12 mouse cellular contexts compared by ENCODE assay signal in genomic region chr15:82158243-82159035, GRCm38 (mm10). TPM values are rescaled to one million over a fixed set of nuclear protein-coding genes. Genes with fewer than 3 reads are reported as not detected.
DNase-seq lines count a peak whose midpoint lies in the region; ATAC-seq and TF ChIP-seq lines count a peak whose summit lies in the region.
"Had no signal": no experiment of that assay in that cellular context is flagged by ENCODE, and none has a peak within 500 bp of the region (broad histone marks: within the 10 kb centered on the region; RNA-seq: fewer than 3 reads in every experiment).

No protein-coding gene starts in this region.

- 0 out of 2 replicates have a peak overlapping the region, but pooled peaks have one; percentile 17 for H3K9ac ChIP-seq in forebrain, embryonic 13.5 days
- no peak overlapping the region for H3K9ac ChIP-seq in forebrain, postnatal 0 days
- H3K9ac ChIP-seq in liver, embryonic 11.5 days (ENCODE audit: low read depth, low read length): no peak overlapping the region
- H3K9ac ChIP-seq: hindbrain, embryonic 15.5 days had no signal

- 0 out of 2 replicates have a peak overlapping the region, but pooled peaks have one; percentile 2 for H3K27ac ChIP-seq in forebrain, embryonic 13.5 days
- no peak overlapping the region for H3K27ac ChIP-seq in forebrain, postnatal 0 days (ENCODE audit: low read depth, low read length)
- 0 out of 2 replicates have a peak overlapping the region, but pooled peaks have one; percentile 9 for H3K27ac ChIP-seq in liver, embryonic 11.5 days (ENCODE audit: low read depth, low read length)
- peak overlapping the region; percentile 7; the same call in 1 of the 2 replicates for H3K27ac ChIP-seq in embryonic fibroblast, embryonic 13.5 days (ENCODE audit: insufficient read depth, low read length)
- H3K27ac ChIP-seq: hindbrain, embryonic 15.5 days had no signal

- intact Hi-C loops in gastrocnemius, postnatal 36 days (cut with DNase I): no loop called here

- TF ChIP-seq CTCF in forebrain, postnatal 0 days (IDR thresholded peaks at IDR 0.05; ENCODE audit: low read depth): no peak
- no peak for TF ChIP-seq CTCF in embryonic fibroblast, embryonic 13.5 days (IDR thresholded peaks at IDR 0.05; ENCODE audit: borderline replicate concordance, insufficient read depth, low read length)

- H3K9me3 ChIP-seq in forebrain, embryonic 13.5 days (replicated peaks): no peaks in the 10 kb centered on the region
- no peaks in the 10 kb centered on the region for H3K9me3 ChIP-seq in forebrain, postnatal 0 days (ENCODE audit: low read length)
- H3K9me3 ChIP-seq in liver, embryonic 11.5 days (ENCODE audit: control insufficient read depth, low read length): no peaks in the 10 kb centered on the region
- H3K9me3 ChIP-seq: hindbrain, embryonic 15.5 days; megakaryocyte, embryonic 14.5 days had no signal

- no peak overlapping the region for H3K4me3 ChIP-seq in forebrain, embryonic 13.5 days
- no peak overlapping the region for H3K4me3 ChIP-seq in forebrain, postnatal 0 days (ENCODE audit: low read depth, low read length)
- H3K4me3 ChIP-seq in liver, embryonic 11.5 days (ENCODE audit: low read depth, low read length): no peak overlapping the region
- H3K4me3 ChIP-seq in embryonic fibroblast, embryonic 13.5 days (ENCODE audit: insufficient read depth, low read length): no peak overlapping the region
- H3K4me3 ChIP-seq: hindbrain, embryonic 15.5 days; megakaryocyte, embryonic 14.5 days had no signal

- WGBS in forebrain, embryonic 13.5 days: 79% methylated on average over 17 of the region's 17 CpGs
- 70% methylated on average over 17 of the region's 17 CpGs for WGBS in forebrain, postnatal 0 days
- WGBS in liver, embryonic 11.5 days: 71% methylated on average over 17 of the region's 17 CpGs

- H3K4me1 ChIP-seq in forebrain, embryonic 13.5 days: peaks cover 24% of the 10 kb centered on the region
- no peaks in the 10 kb centered on the region for H3K4me1 ChIP-seq in forebrain, postnatal 0 days (ENCODE audit: insufficient read depth)
- peaks cover 49% of the 10 kb centered on the region for H3K4me1 ChIP-seq in liver, embryonic 11.5 days (replicated peaks; ENCODE audit: control insufficient read depth, insufficient read depth, low read length)
- H3K4me1 ChIP-seq in embryonic fibroblast, embryonic 13.5 days (ENCODE audit: control insufficient read depth, insufficient read depth, low read length): peaks cover 32% of the 10 kb centered on the region

- no peak for TF ChIP-seq POLR2A in embryonic fibroblast, embryonic 13.5 days (IDR thresholded peaks at IDR 0.05; ENCODE audit: low read depth, low read length)

- no peak for ATAC-seq in forebrain, embryonic 13.5 days
- ATAC-seq in forebrain, postnatal 0 days: no peak
- no peak for ATAC-seq in liver, embryonic 11.5 days (replicated peaks; ENCODE audit: low FRiP score)

- DNase-seq in forebrain, postnatal 0 days: no peak
- no peak for DNase-seq in liver, embryonic 11.5 days (ENCODE audit: low spot score)
- DNase-seq in liver: no peak
- DNase-seq in mesoderm, embryonic 11.5 days (ENCODE audit: low read depth, low spot score): peak; percentile 33
- no peak for DNase-seq in gastrocnemius, postnatal 36 days
- no peak for DNase-seq in natural killer cell, adult 2 months (ENCODE audit: low spot score in 2 of 2)
- DNase-seq: adrenal gland, postnatal 10 days; cerebellum, adult 11 months had no signal

- no peak overlapping the region for H3K4me2 ChIP-seq in forebrain, embryonic 13.5 days
- no peak overlapping the region for H3K4me2 ChIP-seq in forebrain, postnatal 0 days (ENCODE audit: low read depth)
- no peak overlapping the region for H3K4me2 ChIP-seq in liver, embryonic 11.5 days
- H3K4me2 ChIP-seq: hindbrain, embryonic 15.5 days had no signal

- H3K27me3 ChIP-seq in forebrain, embryonic 13.5 days: no peaks in the 10 kb centered on the region
- no peaks in the 10 kb centered on the region for H3K27me3 ChIP-seq in forebrain, postnatal 0 days (ENCODE audit: insufficient read depth, low read length)
- H3K27me3 ChIP-seq in liver, embryonic 11.5 days (replicated peaks; ENCODE audit: control insufficient read depth, insufficient read depth, low read length): no peaks in the 10 kb centered on the region
- H3K27me3 ChIP-seq: hindbrain, embryonic 15.5 days; megakaryocyte, embryonic 14.5 days had no signal

- peaks cover 12% of the 10 kb centered on the region for H3K36me3 ChIP-seq in forebrain, embryonic 13.5 days (ENCODE audit: poor library complexity, severe bottlenecking)
- H3K36me3 ChIP-seq in forebrain, postnatal 0 days (ENCODE audit: insufficient read depth): no peaks in the 10 kb centered on the region
- H3K36me3 ChIP-seq in liver, embryonic 11.5 days (ENCODE audit: control insufficient read depth, insufficient read depth, low read length): no peaks in the 10 kb centered on the region
- H3K36me3 ChIP-seq: hindbrain, embryonic 15.5 days had no signal

RNA-seq across cellular contexts. Expression of gene Srebf2, which starts 11.5 kb away (rescaled TPM):
- 200 and 218 TPM in 2 replicates for polyA plus RNA-seq in forebrain, embryonic 13.5 days (2015; fragmentation: Nextera tagmentation; extraction: Ambion mirVana)
- 121 and 171 TPM in 2 replicates for total RNA-seq in forebrain, postnatal 0 days (2014; rRNA removed)
- 147 and 193 TPM in 2 replicates for polyA plus RNA-seq in forebrain, postnatal 0 days (2015; fragmentation: Nextera tagmentation; extraction: Ambion mirVana)
- 99.7 and 101 TPM in 2 replicates for polyA plus RNA-seq in liver, embryonic 11.5 days (2014; fragmentation: Nextera tagmentation; extraction: Ambion mirVana)
- 86.4 and 87.3 TPM in 2 replicates for polyA plus RNA-seq in embryonic fibroblast, embryonic 13.5 days (2011; ENCODE audit: insufficient read length, low read depth, missing spikeins)
- total RNA-seq in gastrocnemius, postnatal 36 days (2021): 1 to 10 TPM; 9.2 to 9.8 TPM

RNA-seq across cellular contexts. Expression of gene Ccdc134, which starts 30.7 kb away (rescaled TPM):
- 15.2 and 15.9 TPM in 2 replicates for polyA plus RNA-seq in forebrain, embryonic 13.5 days (2015; fragmentation: Nextera tagmentation; extraction: Ambion mirVana)
- total RNA-seq in forebrain, postnatal 0 days (2014; rRNA removed): 13.0 and 14.7 TPM in 2 replicates
- 6.7 and 6.8 TPM in 2 replicates for polyA plus RNA-seq in forebrain, postnatal 0 days (2015; fragmentation: Nextera tagmentation; extraction: Ambion mirVana)
- polyA plus RNA-seq in liver, embryonic 11.5 days (2014; fragmentation: Nextera tagmentation; extraction: Ambion mirVana): 17.1 and 17.5 TPM in 2 replicates
- polyA plus RNA-seq in embryonic fibroblast, embryonic 13.5 days (2011; ENCODE audit: insufficient read length, low read depth, missing spikeins): 15.0 and 18.6 TPM in 2 replicates
- total RNA-seq in gastrocnemius, postnatal 36 days (2021): 10 to 100 TPM; 10.2 to 17.0 TPM

RNA-seq across cellular contexts. Expression of gene Shisa8, which starts 54.2 kb away (rescaled TPM):
- 0.74 and 0.77 TPM in 2 replicates for polyA plus RNA-seq in forebrain, embryonic 13.5 days (2015; fragmentation: Nextera tagmentation; extraction: Ambion mirVana)
- 4.7 and 6.3 TPM in 2 replicates for total RNA-seq in forebrain, postnatal 0 days (2014; rRNA removed)
- polyA plus RNA-seq in forebrain, postnatal 0 days (2015; fragmentation: Nextera tagmentation; extraction: Ambion mirVana): 1.8 and 2.7 TPM in 2 replicates
- polyA plus RNA-seq in liver, embryonic 11.5 days (2014; fragmentation: Nextera tagmentation; extraction: Ambion mirVana): 0.12 and 0.73 TPM in 2 replicates
- polyA plus RNA-seq in embryonic fibroblast, embryonic 13.5 days (2011; ENCODE audit: insufficient read length, low read depth, missing spikeins): not detected in 2 replicates
- not detected for total RNA-seq in gastrocnemius, postnatal 36 days (2021)
